Mouse (Mus musculus) midbrain, embryonic 10.5 days (tissue): ENCODE data around the gene Gipc1. TPM values are rescaled to one million over a fixed set of nuclear protein-coding genes. Genes with fewer than 3 reads are reported as not detected.

Source experiments
- DNase-seq: peaks from one replicate; pipeline ENCODE4 v3.0.0-alpha.2; 2017; ENCODE audit warnings: low spot score
- H3K27ac ChIP-seq: fragments of 300-500 bp; sonication (generic); replicated peaks from 2 replicates; pipeline ENCODE4 v1.5.1; 2016; ENCODE audit warnings: mild to moderate bottlenecking
- H3K27me3 ChIP-seq: fragments of 300-500 bp; sonication (generic); 2 replicates; pipeline ENCODE4 v1.6.1; 2016; ENCODE audit warnings: low read depth, mild to moderate bottlenecking; ENCODE audit not compliant: poor library complexity, severe bottlenecking
- H3K36me3 ChIP-seq: fragments of 300-500 bp; sonication (generic); 2 replicates; pipeline ENCODE4 v1.6.1; 2016; ENCODE audit warnings: mild to moderate bottlenecking, moderate library complexity
- H3K4me1 ChIP-seq: fragments of 300-500 bp; sonication (generic); 2 replicates; pipeline ENCODE4 v1.6.1; 2016
- H3K4me3 ChIP-seq: fragments of 300-500 bp; sonication (generic); 2 replicates; pipeline ENCODE4 v1.5.1; 2016; ENCODE audit warnings: mild to moderate bottlenecking, moderate library complexity
- H3K9me3 ChIP-seq: fragments of 300-500 bp; sonication (generic); replicated peaks from 2 replicates; pipeline ENCODE4 v1.6.1; 2016; ENCODE audit warnings: mild to moderate bottlenecking
- WGBS: fragments of 180-500 bp; shearing (Covaris S2); methylation state at CpG from one replicate; pipeline ENCODE4 v1.1.7; 2016; 5-methylcytosine and 5-hydroxymethylcytosine counted together
- polyA plus RNA-seq: library from polyadenylated mRNA; unstranded; fragments of >200 nt; fragmentation: Nextera tagmentation; extraction: Ambion mirVana; gene quantifications from 2 replicates; pipeline ENCODE4 v1.2.1, GENCODE M21; 2016

The Gipc1 gene
- polyA plus RNA-seq, result 233 and 242 TPM in 2 replicates

- peak within 1 kb of the TSS; percentile 89 for H3K4me3 ChIP-seq
- H3K9me3 ChIP-seq, result peaks cover 5% of the 10 kb centered on the region; the same call in 1 of the 2 replicates
- H3K36me3 ChIP-seq, result peaks cover 28% of the 10 kb centered on the region
- DNase-seq, result peak; percentile 98
- 5% methylated on average over 50 of the region's 50 CpGs for WGBS
- peaks cover 25% of the 10 kb centered on the region for H3K4me1 ChIP-seq
- no peaks in the 10 kb centered on the region for H3K27me3 ChIP-seq
- peak within 1 kb of the TSS; percentile 94 for H3K27ac ChIP-seq
Observed at GRCm38 (mm10) chr8:83652030-83652743, at the start of gene Gipc1. Gene Gipc1 (plus strand): TSS chr8:83652677.

DNA sequence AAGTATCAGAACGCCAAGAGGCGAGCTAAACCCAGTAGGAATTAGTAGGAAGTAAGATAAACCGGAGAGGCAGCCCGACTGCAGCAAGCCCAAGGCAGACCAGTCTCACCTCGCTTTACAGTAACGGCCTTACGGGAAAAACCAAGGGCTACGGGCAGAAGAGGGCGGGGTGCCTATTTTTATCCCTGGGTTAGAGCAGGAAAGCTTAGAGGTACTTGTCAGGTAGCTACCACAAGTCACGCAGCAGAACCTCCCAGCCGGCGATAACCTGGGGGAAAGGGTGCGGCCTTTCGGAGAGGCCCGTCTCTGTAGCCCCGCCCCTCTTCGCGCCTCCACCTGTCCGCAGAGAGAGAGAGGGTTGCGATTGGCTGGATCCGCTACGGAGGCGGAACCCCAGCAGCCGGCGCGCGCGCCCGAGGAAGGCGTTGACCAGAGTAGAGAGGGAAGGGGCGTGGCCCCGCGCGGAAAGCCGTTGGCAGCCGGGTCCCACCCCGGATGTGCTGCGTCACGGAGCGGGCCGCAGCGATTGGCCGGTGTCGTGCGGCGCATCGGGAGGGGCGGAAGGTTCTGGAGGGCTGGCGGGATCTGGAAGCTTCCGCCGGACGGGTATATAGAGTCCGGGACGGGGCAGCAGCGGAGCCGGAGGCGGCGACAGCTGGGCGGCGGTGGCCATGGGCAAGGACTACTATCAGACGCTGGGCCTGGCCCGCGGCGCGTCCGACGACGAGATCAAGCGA, 44.6 kb upstream of the Gipc1 start, which contains the start of the genes Tecr and Dnajb1:
TSS of gene Tecr (minus strand) at position 311 of the 737 bp plus-strand sequence.
TSS of gene Dnajb1 (plus strand) at position 533 of the 737 bp plus-strand sequence.
- H3K27ac ChIP-seq, result peak within 1 kb of the TSS; percentile 97
- H3K4me1 ChIP-seq, result peaks cover 20% of the 10 kb centered on the region
- H3K4me3 ChIP-seq, result peak within 1 kb of the TSS; percentile 81
- peaks cover 34% of the 10 kb centered on the region for H3K36me3 ChIP-seq
- peak; percentile 99 for DNase-seq
- no peaks in the 10 kb centered on the region for H3K9me3 ChIP-seq
- WGBS, result under 1% methylated on average over 69 of the region's 69 CpGs
- no peaks in the 10 kb centered on the region for H3K27me3 ChIP-seq

- Histone ChIP-seq H3K4me1 (peaks cover 20% of the 10 kb centered on the region), H3K9me3 (no peaks in the 10 kb centered on the region), H3K36me3 (peaks cover 40% of the 10 kb centered on the region), H3K27ac (peak overlapping the region; percentile 97), H3K27me3 (no peaks in the 10 kb centered on the region), H3K4me3 (peak overlapping the region; percentile 81)
- WGBS, result under 1% methylated on average over 51 of the region's 51 CpGs
- peak; percentile 81 for DNase-seq
Observed at GRCm38 (mm10) chr8:83608398-83608829, 44.1 kb upstream of the Gipc1 start.

- Histone ChIP-seq H3K36me3 (peaks cover 46% of the 10 kb centered on the region), H3K4me3 (peak overlapping the region; percentile 81), H3K27me3 (no peaks in the 10 kb centered on the region), H3K27ac (peak overlapping the region; percentile 97), H3K9me3 (no peaks in the 10 kb centered on the region), H3K4me1 (peaks cover 20% of the 10 kb centered on the region)
- no peak for DNase-seq
- 52% methylated on average over 9 of the region's 9 CpGs for WGBS
Observed at GRCm38 (mm10) chr8:83609086-83609485, 43.4 kb upstream of the Gipc1 start.

GRCm38 (mm10) chr8:83609547-83610180, 42.8 kb upstream of the Gipc1 start:
- H3K27me3 ChIP-seq, result no peaks in the 10 kb centered on the region
- H3K9me3 ChIP-seq, result no peaks in the 10 kb centered on the region
- DNase-seq, result no peak
- no peak overlapping the region for H3K27ac ChIP-seq
- WGBS, result 96% methylated on average over 10 of the region's 10 CpGs
- H3K4me3 ChIP-seq, result peak overlapping the region; percentile 81
- H3K36me3 ChIP-seq, result peaks cover 51% of the 10 kb centered on the region
- H3K4me1 ChIP-seq, result peaks cover 20% of the 10 kb centered on the region

- H3K27ac ChIP-seq, result no peak overlapping the region
- H3K4me3 ChIP-seq, result no peak overlapping the region
- DNase-seq, result no peak
- peaks cover 51% of the 10 kb centered on the region for H3K36me3 ChIP-seq
- peaks cover 18% of the 10 kb centered on the region for H3K4me1 ChIP-seq
- no peaks in the 10 kb centered on the region for H3K27me3 ChIP-seq
- WGBS, result 94% methylated on average over 4 of the region's 4 CpGs
- H3K9me3 ChIP-seq, result no peaks in the 10 kb centered on the region
Observed at GRCm38 (mm10) chr8:83611921-83612320, 40.6 kb upstream of the Gipc1 start.

- Histone ChIP-seq H3K27ac (no peak overlapping the region), H3K4me3 (no peak overlapping the region), H3K4me1 (peaks cover 11% of the 10 kb centered on the region), H3K27me3 (no peaks in the 10 kb centered on the region), H3K36me3 (peaks cover 51% of the 10 kb centered on the region), H3K9me3 (no peaks in the 10 kb centered on the region)
- WGBS, result 92% methylated on average over 4 of the region's 4 CpGs
- no peak for DNase-seq
Observed at GRCm38 (mm10) chr8:83613695-83614094, 38.8 kb upstream of the Gipc1 start.

DNA sequence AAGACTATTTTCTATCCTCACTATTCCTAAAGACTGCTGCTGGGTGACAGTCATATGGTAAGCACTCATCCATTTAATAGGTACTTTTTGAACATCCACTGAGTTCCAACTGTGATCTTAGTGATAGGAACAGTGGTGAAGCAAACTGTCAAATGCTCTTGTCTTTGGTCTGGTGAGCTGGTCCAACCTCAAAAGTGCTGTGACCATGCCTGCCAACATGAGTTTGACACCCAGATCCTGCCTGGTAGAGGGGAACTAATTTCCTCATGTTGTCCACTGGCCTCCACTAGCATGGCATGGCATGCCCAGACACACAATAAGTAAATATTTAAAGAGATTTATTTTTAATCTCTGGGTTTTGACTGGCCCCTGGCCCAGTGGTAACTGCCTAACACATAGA, 35.9 kb upstream of the Gipc1 start:
- Histone ChIP-seq H3K36me3 (peaks cover 28% of the 10 kb centered on the region), H3K27ac (no peak overlapping the region), H3K4me3 (no peak overlapping the region), H3K27me3 (peaks cover 6% of the 10 kb centered on the region; the same call in 1 of the 2 replicates), H3K4me1 (no peaks in the 10 kb centered on the region), H3K9me3 (no peaks in the 10 kb centered on the region)
- DNase-seq, result no peak

GRCm38 (mm10) chr8:83617111-83617510, 35.4 kb upstream of the Gipc1 start:
- Histone ChIP-seq H3K4me3 (no peak overlapping the region), H3K4me1 (peaks cover 3% of the 10 kb centered on the region; the same call in 1 of the 2 replicates), H3K27me3 (peaks cover 7% of the 10 kb centered on the region; the same call in 1 of the 2 replicates), H3K36me3 (peaks cover 23% of the 10 kb centered on the region), H3K27ac (no peak overlapping the region), H3K9me3 (no peaks in the 10 kb centered on the region)
- no peak for DNase-seq
- 93% methylated on average over 2 of the region's 2 CpGs for WGBS

DNA sequence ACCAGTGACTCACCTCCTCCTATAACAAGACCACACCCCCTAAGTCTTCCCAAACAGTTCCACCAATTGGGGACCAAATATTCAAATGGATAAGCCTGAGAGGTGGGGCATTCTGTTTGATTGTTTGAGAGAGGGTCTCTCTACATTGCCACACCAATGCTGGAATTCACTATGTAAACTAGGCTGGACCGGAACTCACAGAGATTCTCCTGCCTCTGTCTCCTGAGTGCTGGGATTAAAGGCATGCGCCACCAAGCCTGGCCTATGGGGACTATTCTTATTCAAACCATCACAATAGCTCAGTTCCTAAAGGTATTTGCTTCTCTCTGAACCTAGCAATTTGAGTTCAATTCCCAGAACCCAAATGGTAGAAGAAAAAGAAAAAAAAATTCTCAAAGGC, 33.9 kb upstream of the Gipc1 start:
- 92% methylated on average over 2 of the region's 2 CpGs for WGBS
- H3K4me3 ChIP-seq, result no peak overlapping the region
- DNase-seq, result no peak
- H3K36me3 ChIP-seq, result peaks cover 10% of the 10 kb centered on the region
- peaks cover 7% of the 10 kb centered on the region; the same call in 1 of the 2 replicates for H3K27me3 ChIP-seq
- H3K4me1 ChIP-seq, result peaks cover 7% of the 10 kb centered on the region; the same call in 1 of the 2 replicates
- no peaks in the 10 kb centered on the region for H3K9me3 ChIP-seq
- no peak overlapping the region for H3K27ac ChIP-seq

- no peak for DNase-seq
- no peaks in the 10 kb centered on the region for H3K36me3 ChIP-seq
- no peak overlapping the region for H3K27ac ChIP-seq
- peaks cover 7% of the 10 kb centered on the region; the same call in 1 of the 2 replicates for H3K4me1 ChIP-seq
- 88% methylated on average over 9 of the region's 9 CpGs for WGBS
- no peak overlapping the region for H3K4me3 ChIP-seq
- peaks cover 7% of the 10 kb centered on the region; the same call in 1 of the 2 replicates for H3K27me3 ChIP-seq
- H3K9me3 ChIP-seq, result no peaks in the 10 kb centered on the region
Observed at GRCm38 (mm10) chr8:83619568-83620285, 32.8 kb upstream of the Gipc1 start.
